Mouse (Mus musculus) layer of hippocampus, postnatal 36 days (tissue): ENCODE results near the gene 2010111I01Rik. TPM values are rescaled to one million over a fixed set of nuclear protein-coding genes. Genes with fewer than 3 reads are reported as not detected.

Source experiments
- DNase-seq, 2 experiments: peaks; one replicate each; pipeline ENCODE4 v3.0.0; 2022
- total RNA-seq, 2 experiments: library from RNA; stranded (reverse); gene quantifications; 2 replicates each; pipeline ENCODE4 v1.2.3; 2021

Gene 2010111I01Rik
- total RNA-seq, 2 experiments from 2014 or later, result 76.8 to 92.7 TPM

DNA sequence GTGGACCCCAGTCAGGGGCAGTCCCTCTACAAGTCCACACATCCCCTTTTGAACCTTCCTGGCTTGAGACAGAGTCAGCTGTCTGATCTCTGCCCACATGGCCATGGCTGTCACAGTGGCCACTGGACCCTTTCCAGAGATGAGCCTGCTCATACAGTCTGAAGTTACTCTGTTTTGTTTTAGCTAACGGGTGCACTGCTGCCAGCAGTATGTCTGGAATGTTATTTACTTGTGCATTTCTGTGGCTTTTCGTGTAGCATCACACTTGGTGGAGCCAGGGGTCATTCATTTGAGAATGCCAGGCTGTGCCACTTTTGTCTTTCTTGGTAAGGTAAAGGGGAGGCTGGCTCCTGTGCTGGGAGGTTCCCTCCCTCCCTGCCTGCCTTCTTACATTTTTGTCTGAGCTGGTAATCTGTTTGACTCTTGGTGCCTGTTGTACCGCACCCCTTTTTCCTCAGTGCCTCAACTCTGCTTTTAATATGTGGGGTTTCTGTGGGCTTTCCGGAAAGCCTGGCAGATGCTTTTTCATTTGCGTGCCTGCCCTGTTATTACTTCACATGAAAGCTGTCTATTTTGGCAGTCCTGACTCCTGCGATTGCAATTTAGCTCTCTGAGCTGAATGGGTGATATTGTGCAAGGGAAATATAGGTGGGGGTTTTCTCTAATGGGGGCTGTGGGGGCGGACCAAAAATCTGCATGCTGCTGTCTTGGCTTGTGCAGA lies 190.3 kb downstream of the 2010111I01Rik start:
- DNase-seq, result peak; percentile 64 to 67

DNA sequence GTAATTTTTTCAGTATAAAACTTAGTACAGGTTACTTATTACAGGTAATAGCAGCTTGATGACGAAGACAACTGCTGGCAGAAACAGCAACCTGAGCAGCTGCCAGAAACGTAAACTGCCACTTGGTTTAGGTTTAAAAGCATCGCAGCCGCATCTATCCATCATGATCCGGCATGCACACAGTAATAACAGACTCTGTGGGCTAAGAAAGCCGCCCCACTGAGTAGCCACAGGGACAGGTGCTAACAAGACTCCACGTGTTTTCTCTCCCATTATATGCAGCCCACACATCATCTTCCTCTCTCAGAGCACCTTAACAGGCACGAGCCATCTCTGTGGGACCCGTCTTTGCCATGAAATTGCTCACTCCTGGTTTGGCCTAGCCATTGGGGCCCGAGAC lies 191.6 kb downstream of the 2010111I01Rik start:
- DNase-seq, result no peak

DNA sequence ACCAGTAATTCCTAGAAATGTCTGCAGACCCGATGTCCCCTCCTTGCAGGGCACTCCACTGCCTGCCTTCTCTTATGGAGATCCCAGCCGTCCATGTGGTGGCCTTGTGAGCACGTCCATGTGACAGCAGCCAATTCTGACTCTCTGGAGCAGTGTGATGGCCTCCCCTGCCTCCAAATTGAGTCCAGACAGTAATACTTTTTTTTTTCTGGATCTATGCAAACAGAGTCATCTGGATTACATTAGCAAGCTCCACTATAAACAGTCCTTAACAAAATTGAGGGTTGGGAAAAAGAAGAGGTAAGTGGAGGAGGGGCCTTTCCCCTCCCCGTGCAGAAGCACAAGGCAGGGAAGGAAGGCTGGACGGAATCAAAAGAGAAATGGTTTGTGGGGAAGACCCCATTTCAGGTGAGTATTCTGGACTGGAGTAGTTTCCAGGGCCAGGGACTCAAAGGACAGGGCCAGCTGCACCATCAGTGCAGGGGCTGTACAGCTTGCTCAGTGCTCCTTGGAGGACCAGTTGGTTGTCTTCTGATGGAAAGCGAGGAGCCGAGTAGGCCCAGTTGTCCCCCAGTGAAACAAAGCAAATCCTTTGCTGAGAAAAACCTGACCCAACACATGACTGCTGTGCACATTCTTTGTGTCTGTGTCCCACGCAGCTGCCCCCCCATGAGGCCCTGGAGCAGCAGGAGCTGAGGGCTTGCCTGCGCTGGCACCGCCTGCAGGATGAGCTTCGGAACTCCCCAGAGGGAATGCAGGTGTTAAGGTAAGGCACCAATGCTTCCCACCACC lies 205.8 kb downstream of the 2010111I01Rik start:
- no peak for DNase-seq

DNA sequence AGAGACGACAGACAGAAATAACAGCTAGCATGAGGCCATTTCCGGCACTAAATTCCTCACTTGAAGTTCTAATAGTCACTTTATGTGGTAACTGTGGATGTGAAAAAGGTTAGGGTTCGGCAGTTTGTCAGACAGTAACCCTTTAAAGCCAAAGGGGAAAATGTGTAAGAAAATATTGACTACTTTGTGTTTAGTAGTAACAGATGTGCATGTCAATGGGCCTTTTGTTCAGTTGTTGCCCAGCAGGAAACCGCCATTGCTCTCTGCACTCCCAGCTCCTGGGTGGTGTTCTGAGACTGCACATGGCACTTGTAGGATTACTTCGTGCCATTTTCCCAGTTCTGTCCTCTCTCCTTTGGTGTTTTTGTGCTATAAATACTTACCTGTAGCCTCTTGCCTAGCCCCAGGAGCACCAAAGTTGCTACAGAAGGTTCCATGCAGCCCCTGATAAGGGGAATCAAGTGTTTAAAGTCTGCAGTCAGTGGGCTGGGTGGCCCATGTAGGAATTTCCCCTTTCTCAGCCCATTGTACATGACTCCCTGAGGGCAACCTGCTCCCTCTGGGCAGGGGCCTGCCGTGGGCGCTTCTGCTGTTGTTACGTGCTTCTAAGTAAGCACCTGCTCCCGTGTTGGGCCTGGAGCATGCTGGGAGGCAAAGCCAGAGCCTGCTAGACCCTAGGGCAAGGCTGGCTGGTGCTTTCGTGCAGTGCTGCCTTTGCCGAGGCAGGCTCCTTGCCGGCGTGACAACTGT lies 206.8 kb downstream of the 2010111I01Rik start:
- no peak for DNase-seq

DNA sequence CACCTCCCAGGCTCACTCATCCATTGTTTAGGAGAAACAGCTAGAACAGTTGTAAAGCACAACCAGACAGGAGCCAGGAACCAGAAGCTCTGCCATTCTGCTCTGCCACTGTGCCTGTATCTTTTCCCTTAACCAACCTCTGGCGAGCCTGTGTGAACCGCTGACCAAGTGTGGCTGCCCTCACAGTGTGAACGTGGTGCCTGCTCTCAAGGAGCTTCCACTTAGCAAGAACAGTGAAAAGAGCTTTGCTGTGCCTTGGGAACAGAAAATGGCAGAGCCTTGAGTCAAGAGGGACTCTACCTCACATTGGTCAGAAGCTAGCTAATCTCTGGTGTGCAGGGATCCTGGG lies 207.4 kb downstream of the 2010111I01Rik start:
- no peak for DNase-seq

DNA sequence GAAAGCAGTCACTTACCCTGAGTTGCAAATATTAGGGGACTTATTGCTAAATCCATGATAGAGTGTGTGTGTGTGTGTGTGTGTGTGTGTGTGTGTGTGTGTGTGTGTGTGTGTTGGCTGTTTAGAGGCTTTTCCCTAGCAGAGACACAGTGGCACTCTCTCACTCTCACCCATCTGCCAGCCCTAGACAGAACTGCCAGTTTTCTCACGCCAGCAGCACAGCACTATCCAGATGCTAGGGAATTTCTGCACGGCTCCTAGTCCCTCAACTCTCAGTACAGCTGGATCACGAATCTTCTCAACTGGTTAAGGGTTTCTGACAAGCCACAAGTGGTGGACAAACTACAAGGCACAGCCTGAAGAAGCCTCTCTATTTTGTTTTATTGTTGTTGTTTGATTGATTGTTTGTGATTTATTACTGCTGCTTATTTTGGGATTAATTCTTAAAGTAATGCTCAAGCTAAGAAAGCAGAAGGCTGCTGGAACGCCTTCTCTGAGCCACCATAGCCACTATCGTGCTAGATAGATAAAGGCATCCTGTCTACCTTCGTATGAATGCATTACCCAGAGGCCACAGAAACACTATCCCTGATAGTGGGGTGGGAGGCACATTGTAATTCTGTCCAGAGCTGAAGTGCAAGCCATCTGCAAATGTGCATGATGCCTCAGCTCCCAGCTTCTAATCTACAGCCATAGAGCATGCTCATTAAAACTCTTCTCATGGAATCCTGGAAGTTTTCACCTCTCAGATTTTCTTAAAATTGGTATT lies 209.7 kb downstream of the 2010111I01Rik start:
- no peak for DNase-seq

DNA sequence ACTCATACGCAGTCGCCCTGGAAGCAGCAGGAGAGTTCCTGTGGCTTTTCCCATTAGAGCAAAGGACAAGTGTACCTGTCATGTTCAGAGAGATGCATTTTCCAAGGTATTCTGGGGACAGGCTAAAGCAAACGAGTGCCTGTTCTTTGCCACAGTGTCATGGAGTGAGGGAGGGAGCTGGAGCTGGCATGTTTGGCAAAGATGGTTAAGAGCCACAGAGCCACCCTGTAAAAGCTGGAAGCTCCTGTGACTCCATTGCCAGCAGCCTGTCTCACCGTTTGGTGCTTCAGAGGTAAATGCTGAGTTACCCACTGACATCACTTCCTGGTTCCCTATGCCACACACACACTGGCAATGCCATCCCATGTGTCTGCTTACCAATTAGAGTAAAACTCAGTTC lies 211.4 kb downstream of the 2010111I01Rik start:
- DNase-seq, result no peak

DNA sequence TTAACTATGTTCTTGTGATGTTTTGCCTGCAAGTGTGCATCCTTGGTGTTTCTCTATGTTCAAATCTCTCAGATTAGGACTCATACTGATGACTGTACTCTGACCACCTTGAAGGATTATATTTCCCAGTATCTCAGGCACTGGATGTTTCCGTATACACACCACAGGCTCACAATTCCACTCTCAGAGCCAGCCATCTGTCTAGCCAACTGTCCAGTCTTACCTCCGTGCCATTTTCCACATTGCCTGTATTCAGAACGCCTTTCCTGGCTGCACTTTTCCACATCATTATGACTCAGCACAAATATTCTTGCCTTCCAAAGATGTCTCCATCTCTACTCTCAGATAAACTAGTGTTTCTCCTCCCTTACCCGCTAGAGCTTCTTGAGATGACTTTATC lies 212.5 kb downstream of the 2010111I01Rik start:
- no peak for DNase-seq

DNA sequence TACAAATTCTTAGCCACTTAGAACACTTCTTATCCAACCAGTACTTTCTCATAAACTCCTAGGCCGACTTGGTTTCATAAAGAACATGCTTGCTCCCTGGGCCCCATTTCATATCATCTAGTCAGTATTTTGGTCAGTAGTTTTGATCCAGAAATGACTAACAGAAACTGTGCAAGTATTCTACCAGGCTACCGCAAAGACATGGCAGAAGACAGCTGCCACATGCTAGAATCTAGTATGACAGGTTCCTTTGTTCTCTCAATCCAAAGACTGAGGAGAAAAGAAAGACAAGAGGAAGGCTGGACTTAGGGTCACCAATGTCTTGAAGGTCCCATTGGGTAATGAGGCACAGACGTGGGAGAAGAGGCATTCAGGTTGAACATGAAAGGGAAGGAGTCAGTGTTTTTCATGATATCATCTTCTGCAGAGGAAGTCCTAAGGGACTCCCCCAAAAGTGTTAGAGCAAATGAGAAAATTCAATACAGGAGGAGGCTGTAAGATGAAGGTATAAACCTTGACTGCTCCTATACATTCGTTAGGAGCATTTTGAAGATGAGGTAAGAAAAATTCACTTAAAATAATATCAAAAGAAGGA lies 216.0 kb downstream of the 2010111I01Rik start:
- DNase-seq, result no peak

DNA sequence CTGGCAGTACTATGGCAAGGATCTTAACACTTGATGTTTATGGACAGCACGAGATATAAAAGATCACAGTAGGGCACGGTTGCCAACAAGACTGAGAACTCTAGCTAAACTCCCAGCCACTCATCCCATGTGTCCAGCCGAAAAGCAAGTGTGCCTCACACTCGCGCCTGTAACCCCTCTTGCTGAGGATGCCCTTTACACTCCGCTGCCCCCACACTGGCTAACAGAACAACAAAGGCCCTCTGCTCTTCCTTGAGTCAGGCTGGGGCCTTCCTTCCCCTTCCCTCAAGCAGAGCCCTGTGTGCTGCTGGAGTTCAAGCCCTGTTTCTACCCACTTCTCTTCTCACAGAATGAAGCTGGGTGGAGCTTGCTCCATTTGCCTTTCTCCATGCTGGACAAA lies 220.3 kb downstream of the 2010111I01Rik start:
- no peak for DNase-seq

DNA sequence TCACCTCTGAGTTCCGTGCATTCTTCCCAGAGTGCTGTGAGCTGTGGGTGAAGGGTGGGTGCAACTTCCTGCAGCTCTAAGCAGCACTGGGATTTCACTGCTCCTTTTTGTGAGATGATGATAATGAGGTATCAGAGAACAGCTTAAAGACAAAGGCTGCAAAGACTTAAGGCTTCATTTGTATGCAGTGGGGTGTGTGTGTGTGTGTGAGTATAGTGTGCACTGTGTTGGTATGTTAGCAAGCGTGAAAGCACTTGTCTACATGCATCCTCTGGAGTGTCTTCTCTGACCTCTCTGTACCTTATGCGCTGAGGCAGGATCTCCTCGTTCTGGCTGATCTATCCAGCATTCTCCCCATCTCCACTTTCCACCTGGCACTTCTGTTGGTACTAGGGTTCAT lies 221.5 kb downstream of the 2010111I01Rik start:
- no peak for DNase-seq

DNA sequence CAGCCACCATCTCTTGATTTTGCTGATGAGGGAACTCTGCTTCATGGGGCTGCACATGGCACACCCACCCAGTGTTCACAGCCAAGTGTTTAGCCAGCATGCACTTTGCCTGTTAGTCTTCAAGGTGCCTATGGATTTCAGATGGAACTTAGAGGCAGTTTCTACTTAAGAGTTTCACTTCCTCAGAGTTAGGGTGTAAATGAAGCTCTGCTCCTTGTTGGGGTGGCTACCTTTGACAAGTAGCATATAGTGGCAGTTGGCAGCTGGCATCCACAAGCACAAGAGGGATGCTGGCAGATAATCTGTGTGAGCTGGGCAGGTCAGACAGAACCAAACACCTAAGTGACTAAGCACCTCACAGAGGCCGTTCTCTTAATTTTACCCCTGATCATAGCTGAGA lies 221.9 kb downstream of the 2010111I01Rik start:
- DNase-seq, result no peak

DNA sequence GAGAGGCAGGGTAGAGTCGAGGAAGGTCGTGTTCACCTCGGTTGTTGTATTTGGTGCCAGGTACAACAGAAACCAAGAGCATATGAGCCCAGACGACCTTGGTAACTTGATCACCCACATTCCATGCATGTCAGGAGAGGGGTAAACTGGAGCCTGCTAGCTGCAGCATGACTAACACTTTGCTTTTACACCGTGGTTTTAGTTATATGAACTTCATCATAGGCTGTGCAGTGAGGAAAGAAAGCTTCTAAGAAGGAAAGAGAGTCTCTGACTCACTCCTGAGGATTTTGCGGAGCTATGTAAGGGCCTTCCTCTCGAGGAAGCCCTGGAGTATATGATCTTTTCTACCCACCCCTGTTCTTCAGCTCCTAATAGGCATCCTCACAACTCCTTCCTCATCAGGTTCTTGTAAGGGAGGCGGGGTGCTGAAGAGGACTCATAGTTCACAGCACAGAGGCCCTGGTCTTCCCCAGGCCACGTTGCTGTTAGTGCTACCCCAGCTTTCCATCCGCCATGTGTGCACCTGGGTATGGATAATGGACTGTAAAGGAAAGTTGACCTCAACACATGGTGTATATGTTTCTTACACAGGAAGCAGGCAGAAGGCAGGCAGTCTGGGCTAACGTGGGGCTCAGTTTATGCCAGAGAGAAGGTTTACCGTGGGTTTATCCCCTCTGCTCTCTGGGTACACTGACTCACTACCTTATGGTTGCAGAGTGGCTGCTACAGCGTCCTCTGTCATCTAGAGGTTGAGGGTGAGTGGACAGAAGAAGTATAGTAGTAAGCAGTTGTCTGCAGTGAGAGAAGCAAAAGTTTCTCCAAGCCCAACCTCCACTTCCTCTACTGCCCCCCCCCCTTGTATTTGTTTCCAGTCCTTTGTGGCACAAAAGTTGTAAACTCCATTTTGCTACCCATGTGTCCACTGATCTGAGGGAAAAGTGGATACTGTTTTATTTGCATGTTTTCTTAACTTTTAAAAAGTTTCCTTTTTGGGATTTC lies 222.8 kb downstream of the 2010111I01Rik start:
- no peak for DNase-seq

DNA sequence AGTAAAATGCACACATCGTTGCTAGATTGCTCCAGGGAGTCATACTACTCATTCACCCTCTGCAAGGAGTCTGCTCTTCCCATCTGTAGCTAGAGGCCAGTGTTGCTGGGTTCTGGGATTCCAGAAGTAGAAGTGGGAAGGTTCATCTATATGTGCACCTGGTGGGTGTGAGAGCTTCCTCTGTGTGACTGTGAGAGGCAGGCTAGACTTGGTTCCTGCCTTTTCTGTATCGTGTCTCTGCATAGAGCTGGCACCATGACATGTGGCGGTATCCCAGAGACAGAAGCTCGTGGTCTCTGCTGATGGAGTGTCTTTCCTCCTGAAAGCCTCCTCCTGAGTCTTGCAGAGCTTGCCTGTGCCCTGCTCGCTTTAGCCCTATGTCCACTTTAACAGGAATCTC lies 223.6 kb downstream of the 2010111I01Rik start:
- no peak for DNase-seq

DNA sequence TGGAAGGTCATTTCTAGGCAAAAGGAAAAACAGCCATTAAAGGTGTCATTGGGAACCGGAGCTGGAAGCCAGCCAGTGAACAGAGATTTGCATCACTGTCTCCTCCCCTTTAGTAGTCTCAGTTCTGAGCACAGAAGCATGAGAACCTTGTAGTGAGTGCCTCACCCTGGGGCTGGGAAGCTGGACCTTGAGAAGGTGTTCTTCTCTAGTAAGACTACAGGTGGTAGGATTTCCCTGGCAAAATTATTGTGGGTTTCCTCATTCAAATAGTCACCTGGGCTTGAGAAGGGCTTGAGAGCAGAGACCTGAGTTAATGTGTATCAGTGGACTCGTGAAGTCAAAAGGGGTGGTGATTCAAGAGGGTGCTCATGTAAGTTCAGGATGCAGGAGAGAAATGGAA lies 224.1 kb downstream of the 2010111I01Rik start:
- no peak for DNase-seq

DNA sequence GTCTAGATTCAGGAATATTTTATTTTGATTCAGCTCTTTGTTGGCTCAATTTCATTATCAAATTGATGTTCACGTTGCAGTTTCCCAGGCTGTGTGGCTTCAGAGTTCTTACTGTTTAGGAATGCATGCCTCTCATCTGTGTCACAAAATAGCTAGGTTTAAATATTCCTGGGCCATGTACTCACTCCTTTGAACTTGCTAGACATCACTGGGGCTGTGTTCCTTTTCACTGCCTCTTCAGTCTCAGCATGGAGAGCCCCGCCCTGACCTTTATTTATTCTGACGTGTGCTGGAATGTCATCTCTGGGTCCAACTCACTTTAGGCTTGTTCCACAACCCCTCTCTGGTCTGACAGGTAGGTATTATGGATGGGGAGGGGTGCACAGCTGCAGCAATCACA lies 228.7 kb downstream of the 2010111I01Rik start:
- no peak for DNase-seq

DNA sequence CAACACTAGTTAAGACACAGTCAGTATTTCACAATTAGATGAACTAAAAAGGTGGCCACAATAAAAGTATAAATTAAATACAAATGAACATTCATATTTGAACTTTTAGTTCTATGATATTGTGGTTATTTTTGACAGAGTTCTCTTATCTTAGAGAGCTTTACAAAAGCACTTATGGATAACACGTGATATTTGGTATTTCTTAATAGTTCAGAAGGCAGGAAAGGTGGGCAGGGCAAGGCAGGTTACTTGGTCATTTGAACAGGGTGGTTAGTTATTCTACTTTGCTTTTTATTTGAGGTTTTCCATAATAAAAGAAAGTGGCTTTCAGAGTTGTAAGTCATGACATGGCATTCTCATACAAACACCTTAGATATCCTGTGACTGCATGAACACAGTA lies 233.3 kb downstream of the 2010111I01Rik start:
- no peak for DNase-seq

DNA sequence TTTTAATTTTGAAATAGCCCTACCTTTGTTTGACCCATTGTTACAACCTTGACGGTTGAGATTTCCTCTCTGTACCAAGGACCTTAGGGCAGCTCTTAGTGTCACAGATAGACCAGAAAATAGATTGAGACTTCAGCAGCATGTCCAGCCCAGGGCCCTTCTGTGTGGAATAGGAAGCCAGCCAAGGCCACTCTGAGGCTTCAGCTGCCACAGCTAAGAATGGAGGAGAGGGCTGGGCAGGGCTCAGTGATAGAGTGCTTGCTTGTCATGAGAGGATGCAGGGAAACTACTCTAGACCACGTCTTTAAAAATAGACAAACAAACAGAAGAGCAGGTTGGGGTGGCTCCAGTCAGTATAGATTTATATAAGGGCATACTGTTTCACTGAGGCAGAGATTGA lies 234.9 kb downstream of the 2010111I01Rik start:
- DNase-seq, result no peak

DNA sequence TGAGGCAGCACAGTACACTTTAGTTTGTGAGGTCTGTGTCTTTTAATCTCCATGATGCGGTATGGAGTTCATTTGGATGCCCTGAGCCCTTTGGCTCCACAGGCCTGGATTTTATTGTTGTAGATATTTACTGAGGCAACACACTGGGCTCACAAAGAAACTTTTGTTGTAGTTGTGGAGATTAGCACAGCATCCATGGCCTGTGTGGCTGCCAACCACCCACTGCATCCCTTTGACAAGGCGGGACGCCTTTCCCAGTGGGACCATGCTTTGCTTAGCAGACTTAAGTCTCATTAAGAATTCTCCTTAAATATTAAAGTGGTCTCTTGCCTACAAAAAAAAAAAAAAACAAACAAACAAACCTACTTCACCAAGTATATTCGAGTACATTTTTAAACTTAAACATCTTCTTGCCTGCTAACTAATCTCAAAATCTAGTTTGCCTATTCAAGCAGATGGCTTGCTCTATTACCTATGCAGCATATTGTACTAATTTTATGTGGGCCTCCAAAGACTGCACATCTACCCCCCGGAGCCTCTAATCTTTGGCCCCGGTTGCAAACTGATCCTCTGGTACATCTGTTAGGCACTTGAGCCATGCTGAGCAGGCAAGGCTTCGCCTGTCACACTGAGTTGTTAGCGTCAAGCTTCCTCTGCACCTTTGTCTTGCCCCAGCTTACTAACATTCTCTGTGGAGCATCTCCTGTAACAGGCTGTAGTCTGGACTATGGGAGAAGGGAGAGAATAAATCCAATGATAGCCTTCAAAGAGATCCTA lies 239.0 kb downstream of the 2010111I01Rik start:
- no peak for DNase-seq

DNA sequence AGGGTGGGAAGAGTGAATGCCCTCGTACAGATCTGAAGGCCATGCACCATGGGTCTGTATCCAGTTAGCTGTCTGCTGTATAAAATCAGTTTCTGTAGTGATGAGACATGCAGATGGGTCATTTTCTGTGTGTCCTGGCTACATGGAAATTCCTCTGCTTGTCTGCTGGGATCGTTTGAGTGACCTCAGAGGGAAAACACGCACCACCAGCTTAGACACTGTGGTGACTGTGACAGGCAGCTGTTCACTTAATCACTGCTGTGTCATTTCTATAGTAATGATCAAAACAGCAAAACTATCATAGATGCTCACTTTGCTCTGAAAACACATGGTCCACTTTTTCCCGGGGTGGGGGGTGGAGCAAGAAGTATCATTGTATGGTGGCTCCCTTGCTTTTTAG lies 241.1 kb downstream of the 2010111I01Rik start:
- DNase-seq, result no peak
